Mouse (Mus musculus) cortical plate, adult 2 months (tissue): ENCODE data around the gene Dcbld1.

Experiments
- CTCF ChIP-seq: fragments of 200-500 bp; IDR thresholded peaks from 2 replicates; pipeline ENCODE4 v1.5.1; 2011; ENCODE audit warnings: mild to moderate bottlenecking, control low read depth, low read length; ENCODE audit not compliant: insufficient read depth; ENCODE audit errors: extremely low read depth
- POLR2A ChIP-seq: fragments of 200-500 bp; IDR thresholded peaks from 2 replicates; pipeline ENCODE4 v1.6.1; 2011; ENCODE audit warnings: mild to moderate bottlenecking, low read length, control low read depth; ENCODE audit not compliant: insufficient read depth; ENCODE audit errors: extremely low read depth

DNA sequence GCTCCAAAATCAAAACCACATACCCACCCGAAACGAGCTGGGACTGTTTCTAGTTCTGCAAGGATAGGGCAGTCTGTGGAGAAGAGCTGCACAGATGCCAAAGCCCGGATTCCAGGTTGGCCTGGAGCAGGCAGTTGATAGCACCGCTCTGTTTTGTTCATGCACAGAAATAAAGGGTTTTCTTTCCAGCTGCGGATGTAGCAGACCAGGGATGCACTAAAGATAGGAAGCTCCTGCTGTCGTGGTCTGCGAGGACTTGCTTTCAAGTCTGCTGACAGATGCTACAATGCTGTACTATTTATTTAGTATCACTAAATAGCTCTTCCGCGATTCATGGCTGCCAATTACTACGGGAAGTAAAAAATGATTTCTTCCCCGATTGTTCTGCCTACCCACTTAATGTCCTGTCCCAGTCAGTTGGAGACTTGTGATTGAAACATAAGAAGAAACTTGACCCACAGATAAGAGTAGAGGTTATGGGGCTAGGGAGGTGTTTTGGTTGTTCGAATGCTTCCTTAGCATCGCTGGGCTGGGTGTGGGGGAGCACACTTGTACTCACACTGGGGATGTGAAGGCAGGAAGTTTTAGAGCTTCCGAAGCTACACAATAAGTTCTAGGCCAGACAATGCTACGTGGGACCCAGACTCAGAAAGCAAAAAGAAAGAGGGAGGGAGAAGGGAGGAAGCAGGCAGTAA is 41.6 kb downstream of the Dcbld1 start:
- TF ChIP-seq CTCF: no peak
- no peak for TF ChIP-seq POLR2A
